Mouse (Mus musculus) hindbrain, embryonic 13.5 days (tissue): ENCODE measurements around the gene Mad2l2. TPM values are rescaled to one million over a fixed set of nuclear protein-coding genes. Genes with fewer than 3 reads are reported as not detected.
A peak's percentile ranks its signal among the peaks of the same experiment; 100 is the strongest.
"Not testable (repeated sequence)": the region's sequence is repeated elsewhere in the genome, so short reads cannot be mapped to it uniquely, and the experiment has no call there.

Experiments used
- ATAC-seq: fragments of 200-750 bp; cut with Nextera tagmentation; 2 replicates; pipeline ENCODE4 v1.8.0; 2017; ENCODE audit warnings: moderate TSS enrichment; ENCODE audit not compliant: low FRiP score
- H3K27ac ChIP-seq: fragments of 300-500 bp; sonication (generic); 2 replicates; pipeline ENCODE4 v1.5.1; 2015; ENCODE audit warnings: inconsistent platforms, mild to moderate bottlenecking, moderate library complexity
- H3K27me3 ChIP-seq: fragments of 300-500 bp; sonication (generic); 2 replicates; pipeline ENCODE4 v1.6.1; 2015; ENCODE audit warnings: mild to moderate bottlenecking, inconsistent platforms
- H3K36me3 ChIP-seq: fragments of 300-500 bp; sonication (generic); 2 replicates; pipeline ENCODE4 v1.6.1; 2015; ENCODE audit warnings: mild to moderate bottlenecking, inconsistent platforms
- H3K4me1 ChIP-seq: fragments of 300-500 bp; sonication (generic); replicated peaks from 2 replicates; pipeline ENCODE4 v1.6.1; 2015; ENCODE audit warnings: inconsistent platforms
- H3K4me2 ChIP-seq: fragments of 300-500 bp; sonication (generic); 2 replicates; pipeline ENCODE4 v1.6.1; 2015; ENCODE audit warnings: inconsistent platforms, mild to moderate bottlenecking, moderate library complexity
- H3K4me3 ChIP-seq: fragments of 300-500 bp; sonication (generic); 2 replicates; pipeline ENCODE4 v1.5.1; 2015; ENCODE audit warnings: mild to moderate bottlenecking, inconsistent platforms
- H3K9ac ChIP-seq: fragments of 300-500 bp; sonication (generic); 2 replicates; pipeline ENCODE4 v1.6.1; 2015; ENCODE audit warnings: mild to moderate bottlenecking, inconsistent platforms
- H3K9me3 ChIP-seq: fragments of 300-500 bp; sonication (generic); 2 replicates; pipeline ENCODE4 v1.6.1; 2016; ENCODE audit warnings: inconsistent platforms
- WGBS: fragments of 180-500 bp; shearing (Covaris S2); methylation state at CpG from one replicate; pipeline ENCODE4 v1.1.7; 2015; 5-methylcytosine and 5-hydroxymethylcytosine counted together
- polyA plus RNA-seq: library from polyadenylated mRNA; unstranded; fragments of >200 nt; fragmentation: Nextera tagmentation; extraction: Ambion mirVana; gene quantifications from 2 replicates; pipeline ENCODE4 v1.2.1, GENCODE M21; 2015

The Mad2l2 gene
- polyA plus RNA-seq, 1 experiment from 2014 or later = 118 TPM

- H3K4me3 ChIP-seq = no peak overlapping the region
- H3K27ac ChIP-seq = peak overlapping the region; percentile 70
- H3K9me3 ChIP-seq = no peaks in the 10 kb centered on the region
- peaks cover 70% of the 10 kb centered on the region for H3K27me3 ChIP-seq
- H3K4me1 ChIP-seq = peaks cover 30% of the 10 kb centered on the region
- H3K9ac ChIP-seq = peak overlapping the region; percentile 20; the same call in 1 of the 2 replicates
- H3K4me2 ChIP-seq = peak overlapping the region; percentile 32
- H3K36me3 ChIP-seq = no peaks in the 10 kb centered on the region
- 5% methylated on average over 10 of the region's 10 CpGs for WGBS
- ATAC-seq = peak; percentile 49
Measured at GRCm38 (mm10) chr4:148166431-148166830, 36.2 kb downstream of the Mad2l2 start.

DNA sequence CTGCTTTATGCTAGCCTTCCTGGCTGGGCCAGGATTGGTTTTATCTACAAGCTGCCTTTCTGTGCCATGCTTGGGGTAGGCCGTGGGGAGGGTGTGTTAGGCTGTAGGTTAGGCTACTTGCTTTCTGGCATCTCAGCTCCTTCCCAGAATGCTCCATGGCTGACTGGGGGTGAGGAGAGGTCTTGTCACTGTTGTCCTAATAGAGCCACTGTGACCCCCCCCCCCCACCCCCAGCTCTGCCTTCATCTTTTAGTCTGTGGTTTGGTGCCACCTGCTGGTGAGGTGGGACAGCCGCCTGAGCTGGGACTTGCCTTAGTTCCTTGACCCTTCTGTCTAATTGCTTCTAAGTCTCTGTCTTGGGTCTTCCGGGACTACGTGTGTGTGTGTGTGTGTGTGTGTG, 36.8 kb downstream of the Mad2l2 start:
- Histone ChIP-seq H3K9me3 (no peaks in the 10 kb centered on the region), H3K36me3 (no peaks in the 10 kb centered on the region), H3K27me3 (peaks cover 70% of the 10 kb centered on the region), H3K4me3 (no peak overlapping the region), H3K4me2 (peak overlapping the region; percentile 32), H3K4me1 (peaks cover 30% of the 10 kb centered on the region), H3K27ac (peak overlapping the region; percentile 70), H3K9ac (no peak overlapping the region)
- WGBS = 6% methylated on average over 3 of the region's 4 CpGs
- peak; percentile 22 for ATAC-seq

GRCm38 (mm10) chr4:148168287-148168686, 38.1 kb downstream of the Mad2l2 start:
- Histone ChIP-seq H3K4me3 (no peak overlapping the region), H3K4me2 (no peak overlapping the region), H3K9me3 (no peaks in the 10 kb centered on the region), H3K27ac (no peak overlapping the region), H3K27me3 (peaks cover 70% of the 10 kb centered on the region), H3K36me3 (no peaks in the 10 kb centered on the region), H3K9ac (no peak overlapping the region), H3K4me1 (peaks cover 33% of the 10 kb centered on the region)
- ATAC-seq = no peak
- 29% methylated on average over 7 of the region's 7 CpGs for WGBS

DNA sequence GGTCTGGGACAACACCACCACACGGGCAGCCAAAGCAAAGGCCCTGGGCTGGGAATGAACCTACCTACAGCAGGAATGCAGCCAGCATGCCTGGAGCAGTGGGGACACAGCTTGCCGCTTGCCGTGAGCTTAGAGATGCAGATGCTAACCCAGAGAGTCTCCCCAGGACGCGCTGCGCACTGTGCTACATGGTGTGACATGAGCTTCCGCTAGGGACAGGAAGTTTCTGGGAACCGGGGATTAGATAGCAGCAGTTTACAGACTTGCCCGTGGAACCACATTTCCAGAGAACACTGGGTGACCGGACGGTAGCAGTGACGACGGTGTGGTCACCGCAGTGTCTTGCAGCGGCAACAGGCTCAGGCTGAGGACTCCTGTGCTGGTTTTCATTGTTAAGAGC, 39.4 kb downstream of the Mad2l2 start:
- no peak for ATAC-seq
- Histone ChIP-seq H3K27me3 (peaks cover 63% of the 10 kb centered on the region), H3K4me2 (no peak overlapping the region), H3K4me1 (peaks cover 38% of the 10 kb centered on the region), H3K9ac (no peak overlapping the region), H3K27ac (no peak overlapping the region), H3K36me3 (no peaks in the 10 kb centered on the region), H3K4me3 (no peak overlapping the region), H3K9me3 (no peaks in the 10 kb centered on the region)
- 26% methylated on average over 15 of the region's 15 CpGs for WGBS

GRCm38 (mm10) chr4:148170842-148171241, 40.7 kb downstream of the Mad2l2 start:
- WGBS = 3% methylated on average over 2 of the region's 2 CpGs
- Histone ChIP-seq H3K27ac (no peak overlapping the region), H3K36me3 (no peaks in the 10 kb centered on the region), H3K4me3 (no peak overlapping the region), H3K9me3 (no peaks in the 10 kb centered on the region), H3K4me2 (no peak overlapping the region), H3K4me1 (peaks cover 39% of the 10 kb centered on the region), H3K9ac (no peak overlapping the region), H3K27me3 (peaks cover 51% of the 10 kb centered on the region)
- ATAC-seq = no peak

DNA sequence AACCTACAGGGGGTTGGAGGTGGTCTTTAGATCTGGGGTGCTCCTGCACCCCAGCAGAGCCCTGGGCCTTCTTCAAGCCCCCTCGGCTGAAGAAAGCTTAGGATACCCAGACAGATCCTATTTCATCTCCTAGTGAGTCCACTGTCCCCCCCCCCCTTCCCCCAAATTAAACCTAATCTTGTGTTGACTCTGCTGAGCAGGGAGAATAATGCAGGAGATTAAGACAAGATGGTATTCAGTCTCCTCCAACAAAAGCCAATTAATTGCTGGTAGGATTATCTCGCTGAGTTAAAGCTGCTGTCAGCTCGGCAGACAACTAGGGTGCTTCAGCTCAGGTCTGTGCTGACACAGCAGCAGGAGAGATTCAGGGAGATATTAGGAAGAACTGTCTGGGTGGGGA, 41.1 kb downstream of the Mad2l2 start:
- Histone ChIP-seq H3K4me1 (peaks cover 39% of the 10 kb centered on the region), H3K36me3 (no peaks in the 10 kb centered on the region), H3K27ac (no peak overlapping the region), H3K9ac (no peak overlapping the region), H3K9me3 (no peaks in the 10 kb centered on the region), H3K4me2 (no peak overlapping the region), H3K4me3 (no peak overlapping the region), H3K27me3 (peaks cover 47% of the 10 kb centered on the region)
- ATAC-seq = no peak
- 37% methylated on average over 3 of the region's 3 CpGs for WGBS

DNA sequence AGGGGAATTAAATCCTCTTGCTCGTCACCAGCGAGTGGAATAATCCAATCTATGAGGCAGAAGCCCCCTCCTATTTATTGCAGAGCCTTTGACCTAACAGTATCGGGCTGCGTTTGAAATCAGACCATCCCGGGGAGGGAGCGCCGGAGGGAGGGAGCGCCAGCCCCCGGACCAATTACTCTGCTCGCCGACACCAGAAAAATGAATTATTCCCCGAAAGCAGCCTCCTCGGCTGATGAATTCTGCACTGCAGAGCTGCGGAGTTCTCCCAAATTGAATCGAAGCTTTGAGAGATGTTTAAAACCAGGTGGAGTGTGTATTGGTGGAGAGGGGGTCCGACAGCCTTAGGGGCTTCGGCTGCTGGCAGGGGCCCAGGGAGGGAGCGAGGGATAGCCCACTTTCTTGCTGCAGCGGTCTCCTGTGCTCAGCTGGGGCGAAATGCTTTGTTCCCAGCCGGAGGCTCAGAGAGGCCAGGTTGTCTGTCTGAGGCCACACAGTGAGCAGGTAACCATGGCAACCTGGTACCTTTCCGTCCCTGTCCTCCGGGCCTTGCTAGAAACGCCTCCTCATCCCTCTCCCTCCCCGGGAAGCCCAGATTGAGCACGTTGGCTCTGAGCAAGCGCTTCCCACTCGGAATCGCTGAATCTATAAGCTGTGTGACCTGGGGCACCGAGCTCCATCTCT, 43.8 kb downstream of the Mad2l2 start:
- Histone ChIP-seq H3K27me3 (peaks cover 54% of the 10 kb centered on the region), H3K36me3 (no peaks in the 10 kb centered on the region), H3K4me2 (peak overlapping the region; percentile 53), H3K9ac (peak overlapping the region; percentile 51; the same call in 1 of the 2 replicates), H3K4me1 (peaks cover 45% of the 10 kb centered on the region), H3K9me3 (no peaks in the 10 kb centered on the region), H3K4me3 (peak overlapping the region; percentile 26), H3K27ac (peak overlapping the region; percentile 86)
- WGBS = under 1% methylated on average over 30 of the region's 30 CpGs
- ATAC-seq = peak; percentile 67

GRCm38 (mm10) chr4:148174495-148174862, 44.3 kb downstream of the Mad2l2 start:
- Histone ChIP-seq H3K36me3 (no peaks in the 10 kb centered on the region), H3K27ac (peak overlapping the region; percentile 86), H3K9me3 (no peaks in the 10 kb centered on the region), H3K4me2 (peak overlapping the region; percentile 53), H3K4me3 (peak overlapping the region; percentile 26; the same call in 1 of the 2 replicates), H3K27me3 (peaks cover 54% of the 10 kb centered on the region), H3K9ac (no peak overlapping the region; the same call in 1 of the 2 replicates), H3K4me1 (peaks cover 45% of the 10 kb centered on the region)
- ATAC-seq = no peak
- WGBS = 8% methylated on average over 12 of the region's 12 CpGs

GRCm38 (mm10) chr4:148176603-148177002, 46.4 kb downstream of the Mad2l2 start:
- not testable (repeated sequence) for H3K4me2 ChIP-seq, H3K9me3 ChIP-seq, H3K36me3 ChIP-seq, H3K4me3 ChIP-seq, H3K27ac ChIP-seq, ATAC-seq, H3K9ac ChIP-seq
- WGBS = 76% methylated on average over 5 of the region's 6 CpGs
- H3K4me1 ChIP-seq = peaks cover 45% of the 10 kb centered on the region
- H3K27me3 ChIP-seq = peaks cover 43% of the 10 kb centered on the region

DNA sequence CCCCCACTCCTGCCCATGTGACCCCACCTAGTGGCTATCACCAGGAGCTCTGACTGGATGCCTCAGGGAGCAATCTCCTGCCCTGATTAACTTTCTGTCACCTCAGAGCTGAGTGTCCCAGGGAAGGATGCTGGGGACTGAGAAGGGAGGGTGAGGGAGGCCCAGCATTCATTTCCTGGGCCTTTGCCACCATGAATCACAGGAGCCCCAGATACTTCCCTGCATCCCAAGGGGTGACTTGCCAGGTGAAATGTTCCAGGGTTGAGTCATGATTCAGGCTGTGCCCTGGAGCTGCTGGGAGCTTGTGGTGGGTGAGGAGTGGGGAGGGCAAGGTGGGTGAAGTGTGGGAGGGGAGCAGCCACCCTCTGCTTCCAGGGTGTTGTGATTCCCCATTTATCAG, 47.5 kb downstream of the Mad2l2 start:
- no peak for ATAC-seq
- Histone ChIP-seq H3K27ac (no peak overlapping the region), H3K27me3 (peaks cover 32% of the 10 kb centered on the region)

GRCm38 (mm10) chr4:148181483-148181882, 51.3 kb downstream of the Mad2l2 start:
- Histone ChIP-seq H3K27me3 (peaks cover 20% of the 10 kb centered on the region), H3K27ac (no peak overlapping the region), H3K4me3 (no peak overlapping the region), H3K4me1 (peaks cover 24% of the 10 kb centered on the region), H3K36me3 (no peaks in the 10 kb centered on the region), H3K9ac (no peak overlapping the region), H3K4me2 (no peak overlapping the region), H3K9me3 (no peaks in the 10 kb centered on the region)
- WGBS = 87% methylated on average over 12 of the region's 12 CpGs
- ATAC-seq = no peak

More for the DNA sequence above, 47.5 kb downstream of the Mad2l2 start:
- Histone ChIP-seq H3K36me3 (no peaks in the 10 kb centered on the region), H3K9ac (0 out of 2 replicates have a peak overlapping the region, but pooled peaks have one; percentile 8), H3K4me2 (no peak overlapping the region), H3K9me3 (no peaks in the 10 kb centered on the region), H3K4me3 (no peak overlapping the region), H3K4me1 (peaks cover 49% of the 10 kb centered on the region)

- Histone ChIP-seq H3K4me1 (peaks cover 22% of the 10 kb centered on the region), H3K9me3 (no peaks in the 10 kb centered on the region), H3K27ac (no peak overlapping the region), H3K9ac (no peak overlapping the region), H3K4me2 (no peak overlapping the region), H3K4me3 (no peak overlapping the region), H3K36me3 (no peaks in the 10 kb centered on the region), H3K27me3 (peaks cover 16% of the 10 kb centered on the region)
- peak; percentile 47; the same call in 1 of the 2 replicates for ATAC-seq
- 35% methylated on average over 8 of the region's 8 CpGs for WGBS
Measured at GRCm38 (mm10) chr4:148182363-148182762, 52.2 kb downstream of the Mad2l2 start.

- H3K36me3 ChIP-seq = no peaks in the 10 kb centered on the region
- no peak overlapping the region for H3K4me2 ChIP-seq
- no peak overlapping the region for H3K4me3 ChIP-seq
- H3K4me1 ChIP-seq = peaks cover 13% of the 10 kb centered on the region; the same call in 1 of the 2 replicates
- H3K27ac ChIP-seq = no peak overlapping the region; the same call in 1 of the 2 replicates
- ATAC-seq = no peak
- no peaks in the 10 kb centered on the region for H3K9me3 ChIP-seq
- WGBS = 51% methylated on average over 9 of the region's 9 CpGs
- H3K27me3 ChIP-seq = 0 out of 2 replicates have a peak, but pooled peaks cover 3% of the 10 kb centered on the region
- H3K9ac ChIP-seq = no peak overlapping the region
Measured at GRCm38 (mm10) chr4:148184564-148184963, 54.4 kb downstream of the Mad2l2 start.
